In the genomic region with DNA sequence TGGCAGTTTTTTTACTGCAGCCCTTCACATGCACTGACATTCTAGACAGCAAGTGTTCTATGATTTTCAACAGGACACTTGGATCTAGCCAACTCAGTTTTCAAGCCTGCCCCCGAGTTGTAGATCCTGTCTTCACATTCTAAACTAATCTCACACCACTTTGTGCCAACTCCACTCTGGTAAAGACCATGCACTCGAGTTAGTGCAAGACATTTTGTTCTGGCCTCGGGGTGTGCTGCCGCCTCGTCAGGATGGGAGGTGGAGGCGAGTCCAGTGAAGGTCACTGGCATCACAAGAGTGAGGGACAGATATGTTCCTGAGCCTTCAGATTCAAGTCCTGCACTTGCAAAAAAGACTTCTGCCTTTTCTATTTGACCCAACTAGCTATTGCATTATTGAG, we compare ENCODE assay signal across 23 mouse cellular contexts. TPM values are rescaled to one million over a fixed set of nuclear protein-coding genes. Genes with fewer than 3 reads are reported as not detected.
DNase-seq lines count a peak whose midpoint lies in the region; ATAC-seq lines count a peak whose summit lies in the region.
"Had no signal": no experiment of that assay in that cellular context is flagged by ENCODE, and none has a peak within 500 bp of the region (broad histone marks: within the 10 kb centered on the region; RNA-seq: fewer than 3 reads in every experiment).

No protein-coding gene starts in this region.

- H3K4me3 ChIP-seq in heart, embryonic 12.5 days, result no peak overlapping the region
- H3K4me3 ChIP-seq: forebrain, embryonic 10.5 days; limb, embryonic 15.5 days; lung, embryonic 15.5 days had no signal

- peak overlapping the region; percentile 15 for H3K4me2 ChIP-seq in heart, embryonic 12.5 days
- H3K4me2 ChIP-seq: limb, embryonic 15.5 days; lung, embryonic 15.5 days had no signal

- intact Hi-C loops in heart, postnatal 10 days (cut with DNase I), result no loop called here

- no peak; the same call in 1 of the 2 replicates for ATAC-seq in heart, embryonic 12.5 days (ENCODE audit: insufficient number of reproducible peaks, low FRiP score)
- ATAC-seq: hindbrain, embryonic 16.5 days; intestine, postnatal 0 days had no signal

- H3K4me1 ChIP-seq in heart, embryonic 12.5 days (replicated peaks), result peaks cover 25% of the 10 kb centered on the region
- H3K4me1 ChIP-seq: limb, embryonic 15.5 days; lung, embryonic 15.5 days had no signal

- no peak overlapping the region for H3K9ac ChIP-seq in heart, embryonic 12.5 days
- H3K9ac ChIP-seq: limb, embryonic 15.5 days; liver, embryonic 14.5 days; lung, embryonic 15.5 days had no signal

- no peaks in the 10 kb centered on the region for H3K27me3 ChIP-seq in heart, embryonic 12.5 days (replicated peaks)
- H3K27me3 ChIP-seq: limb, embryonic 15.5 days; lung, embryonic 15.5 days had no signal

- 0 out of 2 replicates have a peak, but pooled peaks cover 4% of the 10 kb centered on the region for H3K9me3 ChIP-seq in heart, embryonic 12.5 days (replicated peaks)
- H3K9me3 ChIP-seq: forebrain, embryonic 10.5 days; limb, embryonic 15.5 days; lung, embryonic 15.5 days had no signal

- no peaks in the 10 kb centered on the region for H3K36me3 ChIP-seq in heart, embryonic 12.5 days
- H3K36me3 ChIP-seq: limb, embryonic 15.5 days; lung, embryonic 15.5 days had no signal

- DNase-seq in adrenal gland, postnatal 14 days, result peak; percentile 25
- DNase-seq in adrenal gland, postnatal 25 days, result no peak
- peak; percentile 59 to 79 for DNase-seq in heart, adult 18-20 months
- DNase-seq in heart, postnatal 10 days, result peak; percentile 60 to 77
- no peak for DNase-seq in cerebellum, adult 9-10 months
- DNase-seq in yolk sac, embryonic 10.5 days (ENCODE audit: low spot score), result no peak
- no peak for DNase-seq in right cerebral cortex, adult 2 months (ENCODE audit: low spot score in 2 of 2)
- DNase-seq: cerebellum, adult 11-12 months; cerebellum, postnatal 14 days; gastrocnemius, postnatal 25 days; kidney, postnatal 36 days; layer of hippocampus, adult 9-11 months; left cerebral cortex, postnatal 4 days; lung, postnatal 4 days; right cerebral cortex, postnatal 14 days had no signal

- WGBS in heart, embryonic 12.5 days, result 36% methylated on average over 6 of the region's 6 CpGs

- H3K27ac ChIP-seq in heart, embryonic 12.5 days (ENCODE audit: poor library complexity, severe bottlenecking), result no peak overlapping the region; the same call in 1 of the 2 replicates
- H3K27ac ChIP-seq: forebrain, embryonic 10.5 days; limb, embryonic 15.5 days; liver, embryonic 14.5 days; lung, embryonic 15.5 days; stomach, postnatal 0 days had no signal

RNA-seq across cellular contexts. Expression of a gene that starts 44.1 kb away (rescaled TPM):
- total RNA-seq in adrenal gland, postnatal 14 days (2021), result 32.7 and 44.4 TPM in 2 replicates
- 24.6 and 36.2 TPM in 2 replicates for total RNA-seq in adrenal gland, postnatal 25 days (2021)
- 10 to 100 TPM; 11.1 to 12.6 TPM for total RNA-seq in heart, adult 18-20 months (2021)
- 31.2 and 37.7 TPM in 2 replicates for polyA plus RNA-seq in heart, embryonic 12.5 days (2016; fragmentation: Nextera tagmentation; extraction: Ambion mirVana)
- 10 to 100 TPM; 20.7 to 30.5 TPM for total RNA-seq in heart, postnatal 10 days (2021)

Comparison
In these comparisons a context has a peak if more than half of its experiments do, and no peak if none do; other contexts are left out.
1. DNase-seq: peak in adrenal gland, postnatal 14 days (single experiment), heart, adult 18-20 months (2 of 2) and heart, postnatal 10 days (2 of 2); none in adrenal gland, postnatal 25 days (single experiment), cerebellum, adult 9-10 months (single experiment), yolk sac, embryonic 10.5 days (single experiment) and right cerebral cortex, adult 2 months (0 of 2).